Mouse (Mus musculus) neural tube, embryonic 12.5 days (tissue): ENCODE results near the gene Mei1. TPM values are rescaled to one million over a fixed set of nuclear protein-coding genes. Genes with fewer than 3 reads are reported as not detected.
"Not testable (repeated sequence)": the region's sequence is repeated elsewhere in the genome, so short reads cannot be mapped to it uniquely, and the experiment has no call there.

Source experiments
- ATAC-seq: fragments of 200-750 bp; cut with Nextera tagmentation; 2 replicates; pipeline ENCODE4 v1.8.0; 2017; ENCODE audit warnings: low read depth, mild to moderate bottlenecking, moderate TSS enrichment, moderate library complexity; ENCODE audit not compliant: low FRiP score
- H3K27ac ChIP-seq: fragments of 300-500 bp; sonication (generic); 2 replicates; pipeline ENCODE4 v1.5.1; 2016
- H3K27me3 ChIP-seq: fragments of 300-500 bp; sonication (generic); replicated peaks from 2 replicates; pipeline ENCODE4 v1.6.1; 2016; ENCODE audit warnings: mild to moderate bottlenecking
- H3K36me3 ChIP-seq: fragments of 300-500 bp; sonication (generic); 2 replicates; pipeline ENCODE4 v1.6.1; 2016; ENCODE audit warnings: mild to moderate bottlenecking
- H3K4me1 ChIP-seq: fragments of 300-500 bp; sonication (generic); 2 replicates; pipeline ENCODE4 v1.6.1; 2016
- H3K4me2 ChIP-seq: fragments of 300-500 bp; sonication (generic); replicated peaks from 2 replicates; pipeline ENCODE4 v1.6.1; 2016; ENCODE audit warnings: mild to moderate bottlenecking
- H3K4me3 ChIP-seq: fragments of 300-500 bp; sonication (generic); 2 replicates; pipeline ENCODE4 v1.5.1; 2016
- H3K9ac ChIP-seq: fragments of 300-500 bp; sonication (generic); 2 replicates; pipeline ENCODE4 v1.6.1; 2016; ENCODE audit warnings: mild to moderate bottlenecking
- H3K9me3 ChIP-seq: fragments of 300-500 bp; sonication (generic); 2 replicates; pipeline ENCODE4 v1.6.1; 2016; ENCODE audit warnings: mild to moderate bottlenecking
- WGBS: fragments of 180-500 bp; shearing (Covaris S2); methylation state at CpG from one replicate; pipeline ENCODE4 v1.1.7; 2016; 5-methylcytosine and 5-hydroxymethylcytosine counted together
- polyA plus RNA-seq: library from polyadenylated mRNA; unstranded; fragments of >200 nt; fragmentation: Nextera tagmentation; extraction: Ambion mirVana; gene quantifications from 2 replicates; pipeline ENCODE4 v1.2.1, GENCODE M21; 2016

Gene Mei1
- polyA plus RNA-seq, 1 experiment from 2014 or later, result 0.08 TPM

GRCm38 (mm10) chr15:82091061-82091460 lies 21.3 kb downstream of the Mei1 start:
- H3K4me1 ChIP-seq, result no peaks in the 10 kb centered on the region
- WGBS, result 78% methylated on average over 7 of the region's 7 CpGs
- H3K4me2 ChIP-seq, result no peak overlapping the region
- no peak overlapping the region for H3K4me3 ChIP-seq
- no peaks in the 10 kb centered on the region for H3K27me3 ChIP-seq
- no peaks in the 10 kb centered on the region for H3K36me3 ChIP-seq
- no peak for ATAC-seq
- no peak overlapping the region for H3K9ac ChIP-seq
- no peaks in the 10 kb centered on the region for H3K9me3 ChIP-seq
- no peak overlapping the region for H3K27ac ChIP-seq

DNA sequence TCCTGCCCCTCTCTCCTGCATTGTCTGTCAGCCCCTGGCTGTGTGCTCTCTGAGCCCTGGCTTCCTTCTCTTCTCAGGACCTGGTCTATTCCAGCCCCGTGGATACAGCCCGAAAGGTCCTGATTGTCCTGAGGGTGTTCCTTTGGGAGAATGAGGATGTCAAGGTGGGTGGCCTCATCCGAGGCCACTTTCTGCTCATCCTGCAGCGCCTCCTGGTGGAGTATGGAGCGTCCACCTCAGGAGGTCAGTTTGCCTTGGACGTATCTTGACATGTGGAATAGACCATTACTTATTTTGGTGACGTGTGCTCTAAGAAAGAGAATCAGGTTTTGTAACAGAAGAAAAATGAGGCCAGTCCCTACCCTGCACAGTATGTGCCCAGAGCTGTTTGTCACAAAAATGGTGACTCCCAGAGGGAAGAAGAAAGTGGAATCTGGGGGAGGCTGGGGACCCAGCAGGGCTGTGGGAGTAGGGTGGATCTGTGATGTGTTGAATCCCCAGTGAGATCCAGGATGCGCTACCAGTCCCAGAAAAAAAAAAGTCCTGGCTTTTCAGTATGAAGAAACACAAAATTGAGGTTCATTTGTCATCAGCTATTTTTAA lies 37.3 kb downstream of the Mei1 start:
- no peak overlapping the region for H3K4me3 ChIP-seq
- no peak for ATAC-seq
- H3K9me3 ChIP-seq, result no peaks in the 10 kb centered on the region
- no peaks in the 10 kb centered on the region for H3K4me1 ChIP-seq
- H3K9ac ChIP-seq, result no peak overlapping the region
- H3K27ac ChIP-seq, result no peak overlapping the region
- WGBS, result 18% methylated on average over 8 of the region's 8 CpGs
- no peaks in the 10 kb centered on the region for H3K36me3 ChIP-seq
- H3K27me3 ChIP-seq, result no peaks in the 10 kb centered on the region
- no peak overlapping the region for H3K4me2 ChIP-seq

GRCm38 (mm10) chr15:82120544-82120943 lies 50.7 kb downstream of the Mei1 start:
- Histone ChIP-seq H3K27me3 (0 out of 2 replicates have a peak, but pooled peaks cover 5% of the 10 kb centered on the region), H3K9ac (no peak overlapping the region), H3K4me2 (no peak overlapping the region), H3K9me3 (no peaks in the 10 kb centered on the region), H3K4me3 (no peak overlapping the region), H3K27ac (no peak overlapping the region), H3K4me1 (no peaks in the 10 kb centered on the region), H3K36me3 (no peaks in the 10 kb centered on the region)
- WGBS, result 84% methylated on average over 8 of the region's 8 CpGs
- no peak for ATAC-seq

DNA sequence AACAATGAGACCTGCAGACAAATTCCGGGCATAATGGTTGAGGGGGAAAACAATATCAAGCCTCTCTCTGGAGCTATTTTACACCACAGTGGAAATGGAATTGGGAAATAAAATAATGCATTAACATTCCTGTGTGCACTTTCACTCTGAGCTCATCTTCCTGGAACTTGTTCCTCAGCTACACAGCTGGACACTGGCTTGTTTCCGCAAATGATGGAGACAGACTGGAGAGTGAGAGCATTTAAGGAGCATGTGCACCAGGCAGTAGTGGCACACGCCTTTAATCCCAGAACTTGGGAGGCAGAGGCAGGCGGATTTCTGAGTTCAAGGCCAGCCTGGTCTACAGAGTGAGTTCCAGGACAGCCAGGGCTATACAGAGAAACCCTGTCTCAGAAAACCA lies 56.9 kb downstream of the Mei1 start:
- not testable (repeated sequence) for H3K27ac ChIP-seq, H3K9ac ChIP-seq
- 80% methylated on average over 4 of the region's 4 CpGs for WGBS

GRCm38 (mm10) chr15:82127426-82128374 lies 57.9 kb downstream of the Mei1 start, which contains the start of gene Ccdc134:
Gene Ccdc134 (plus strand): TSS chr15:82127922.
- Histone ChIP-seq H3K4me2 (peak within 1 kb of the TSS; percentile 81), H3K9me3 (no peaks in the 10 kb centered on the region), H3K9ac (peak within 1 kb of the TSS; percentile 77), H3K27ac (no peak within 1 kb of the TSS), H3K36me3 (peaks cover 6% of the 10 kb centered on the region; the same call in 1 of the 2 replicates), H3K4me1 (peaks cover 10% of the 10 kb centered on the region; the same call in 1 of the 2 replicates), H3K4me3 (peak within 1 kb of the TSS; percentile 75), H3K27me3 (0 out of 2 replicates have a peak, but pooled peaks cover 5% of the 10 kb centered on the region)
- 2% methylated on average over 74 of the region's 74 CpGs for WGBS
- ATAC-seq, result peak; percentile 99

More for the DNA sequence above, 56.9 kb downstream of the Mei1 start:
- H3K9me3 ChIP-seq, H3K36me3 ChIP-seq, H3K4me1 ChIP-seq, ATAC-seq, H3K27me3 ChIP-seq, H3K4me3 ChIP-seq: not testable (repeated sequence)
- peak overlapping the region; percentile 81; the same call in 1 of the 2 replicates for H3K4me2 ChIP-seq

GRCm38 (mm10) chr15:82128398-82128797 lies 58.6 kb downstream of the Mei1 start:
- H3K27ac ChIP-seq, result no peak overlapping the region

DNA sequence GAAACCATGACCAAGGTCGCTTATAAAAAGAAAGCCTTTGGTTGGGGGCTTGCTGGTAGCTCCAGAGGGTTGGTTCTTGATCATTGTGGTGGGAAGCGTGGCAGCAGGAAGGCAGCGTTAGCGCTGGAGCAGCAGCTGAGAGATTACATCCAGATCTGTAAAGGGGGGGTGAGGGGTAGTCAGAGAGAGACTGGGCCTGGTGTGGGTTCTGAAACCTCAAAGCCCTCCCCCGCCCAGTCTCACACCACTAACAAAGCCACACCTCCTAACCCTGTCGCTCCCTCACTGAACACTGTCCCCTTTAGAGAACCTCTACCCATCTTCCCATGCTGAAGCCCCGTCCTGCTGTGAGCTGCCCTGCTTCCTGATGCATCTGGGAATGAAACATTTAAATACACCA lies 60.8 kb downstream of the Mei1 start:
- Histone ChIP-seq H3K9me3 (no peaks in the 10 kb centered on the region), H3K4me2 (no peak overlapping the region), H3K4me3 (no peak overlapping the region), H3K9ac (no peak overlapping the region), H3K27me3 (no peaks in the 10 kb centered on the region), H3K4me1 (peaks cover 10% of the 10 kb centered on the region; the same call in 1 of the 2 replicates), H3K36me3 (peaks cover 6% of the 10 kb centered on the region; the same call in 1 of the 2 replicates), H3K27ac (no peak overlapping the region)
- WGBS, result 65% methylated on average over 7 of the region's 7 CpGs
- ATAC-seq, result no peak

More at GRCm38 (mm10) chr15:82128398-82128797, 58.6 kb downstream of the Mei1 start:
- ATAC-seq, result peak; percentile 1; the same call in 1 of the 2 replicates
- H3K4me3 ChIP-seq, result peak overlapping the region; percentile 75
- H3K4me2 ChIP-seq, result peak overlapping the region; percentile 81
- 0 out of 2 replicates have a peak, but pooled peaks cover 5% of the 10 kb centered on the region for H3K27me3 ChIP-seq
- peak overlapping the region; percentile 77 for H3K9ac ChIP-seq
- 1% methylated on average over 5 of the region's 5 CpGs for WGBS
- H3K4me1 ChIP-seq, result peaks cover 10% of the 10 kb centered on the region; the same call in 1 of the 2 replicates
- no peaks in the 10 kb centered on the region for H3K9me3 ChIP-seq
- peaks cover 6% of the 10 kb centered on the region; the same call in 1 of the 2 replicates for H3K36me3 ChIP-seq

DNA sequence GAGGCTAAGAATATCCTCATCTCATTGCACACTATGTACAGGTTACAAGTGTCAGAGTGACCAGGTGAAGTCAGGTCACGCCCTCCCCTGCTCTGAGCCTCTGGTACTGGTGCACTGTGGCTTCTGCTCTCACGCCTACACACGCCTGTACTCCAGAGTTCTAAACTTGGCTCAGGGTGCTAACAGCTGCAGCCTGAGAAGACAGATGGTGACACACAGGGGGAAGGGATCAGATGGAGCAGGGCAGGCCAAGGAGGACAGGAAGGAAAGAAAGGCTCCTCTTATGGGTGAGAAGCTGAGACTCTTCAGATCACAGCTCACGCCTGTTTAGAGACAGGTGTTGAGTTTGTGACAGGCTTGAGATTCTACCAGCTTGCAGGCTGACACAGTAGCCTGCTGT lies 65.6 kb downstream of the Mei1 start:
- ATAC-seq, result no peak
- no peaks in the 10 kb centered on the region for H3K27me3 ChIP-seq

DNA sequence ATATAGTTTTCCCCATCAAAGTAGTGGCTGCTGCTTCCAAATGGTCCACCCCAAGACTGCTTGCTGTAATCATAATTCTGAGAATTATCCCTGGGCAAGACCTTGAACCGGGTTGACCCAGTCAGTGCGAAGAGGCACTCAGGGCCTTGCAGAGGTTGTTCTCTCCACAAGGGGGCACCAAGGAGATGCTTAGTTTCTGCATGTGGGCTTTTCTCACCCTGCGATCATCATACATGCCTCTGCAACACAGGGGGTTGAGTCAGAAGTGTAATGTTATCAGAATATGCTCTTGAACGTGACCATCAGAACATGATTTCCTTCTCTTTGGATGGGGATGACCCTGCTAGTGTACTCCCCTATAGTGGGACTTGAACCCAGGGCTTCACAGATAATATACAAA lies 68.8 kb downstream of the Mei1 start:
- Histone ChIP-seq H3K27me3 (no peaks in the 10 kb centered on the region), H3K36me3 (peaks cover 12% of the 10 kb centered on the region), H3K27ac (no peak overlapping the region), H3K4me2 (no peak overlapping the region), H3K4me3 (no peak overlapping the region), H3K9ac (no peak overlapping the region), H3K4me1 (no peaks in the 10 kb centered on the region), H3K9me3 (no peaks in the 10 kb centered on the region)
- no peak for ATAC-seq
- 61% methylated on average over 4 of the region's 4 CpGs for WGBS

More for the DNA sequence above, 65.6 kb downstream of the Mei1 start:
- Histone ChIP-seq H3K9ac (no peak overlapping the region), H3K27ac (no peak overlapping the region), H3K4me1 (no peaks in the 10 kb centered on the region), H3K4me3 (no peak overlapping the region), H3K36me3 (peaks cover 6% of the 10 kb centered on the region; the same call in 1 of the 2 replicates), H3K4me2 (no peak overlapping the region), H3K9me3 (no peaks in the 10 kb centered on the region)
- WGBS, result 90% methylated on average over 4 of the region's 4 CpGs

GRCm38 (mm10) chr15:82139196-82139595 lies 69.4 kb downstream of the Mei1 start:
- H3K4me1 ChIP-seq, result no peaks in the 10 kb centered on the region
- H3K4me2 ChIP-seq, result no peak overlapping the region
- no peaks in the 10 kb centered on the region for H3K9me3 ChIP-seq
- WGBS, result 91% methylated on average over 8 of the region's 8 CpGs
- no peak for ATAC-seq
- H3K27ac ChIP-seq, result no peak overlapping the region
- peaks cover 12% of the 10 kb centered on the region for H3K36me3 ChIP-seq
- H3K9ac ChIP-seq, result no peak overlapping the region
- no peak overlapping the region for H3K4me3 ChIP-seq
- H3K27me3 ChIP-seq, result no peaks in the 10 kb centered on the region

DNA sequence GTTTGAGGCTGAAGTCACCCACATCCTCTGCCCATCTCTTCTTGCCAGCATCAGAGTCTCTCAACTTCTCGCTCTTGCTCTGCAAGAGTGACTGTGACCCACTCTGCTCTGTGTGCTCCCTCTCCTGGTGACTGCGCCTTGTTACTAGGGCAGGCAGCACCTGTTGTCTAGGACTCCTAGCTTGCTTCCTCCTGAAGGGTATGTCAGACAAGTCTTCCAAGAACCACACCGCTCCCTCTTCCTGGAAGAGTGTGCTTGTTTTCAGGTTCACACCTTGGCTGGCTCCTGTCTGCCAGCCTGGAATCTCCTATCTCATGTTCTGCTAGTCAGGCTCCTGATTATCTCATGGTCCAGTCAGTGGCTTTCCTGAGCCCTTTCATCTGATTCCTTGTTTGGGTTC lies 70.6 kb downstream of the Mei1 start:
- no peak for ATAC-seq
- no peak overlapping the region for H3K9ac ChIP-seq
- H3K27ac ChIP-seq, result no peak overlapping the region
- no peaks in the 10 kb centered on the region for H3K9me3 ChIP-seq
- H3K4me1 ChIP-seq, result 0 out of 2 replicates have a peak, but pooled peaks cover 1% of the 10 kb centered on the region
- H3K36me3 ChIP-seq, result peaks cover 12% of the 10 kb centered on the region
- WGBS, result 92% methylated on average over 3 of the region's 3 CpGs
- H3K27me3 ChIP-seq, result no peaks in the 10 kb centered on the region
- no peak overlapping the region for H3K4me2 ChIP-seq
- no peak overlapping the region for H3K4me3 ChIP-seq

GRCm38 (mm10) chr15:82144157-82144556 lies 74.4 kb downstream of the Mei1 start:
- Histone ChIP-seq H3K9ac (no peak overlapping the region), H3K27me3 (no peaks in the 10 kb centered on the region), H3K4me3 (no peak overlapping the region), H3K4me2 (no peak overlapping the region), H3K27ac (0 out of 2 replicates have a peak overlapping the region, but pooled peaks have one; percentile 20), H3K9me3 (no peaks in the 10 kb centered on the region), H3K4me1 (peaks cover 20% of the 10 kb centered on the region), H3K36me3 (peaks cover 12% of the 10 kb centered on the region)
- WGBS, result 89% methylated on average over 5 of the region's 5 CpGs
- ATAC-seq, result no peak
